Mouse (Mus musculus) CH12.LX (cell line): ENCODE results near the gene Traf4. TPM values are rescaled to one million over a fixed set of nuclear protein-coding genes. Genes with fewer than 3 reads are reported as not detected.
A peak's percentile ranks its signal among the peaks of the same experiment; 100 is the strongest.

Experiments used
- DNase-seq: peaks from one replicate; pipeline ENCODE4 v3.0.0-alpha.2; 2013; ENCODE audit errors: extremely low read depth
- H3K27ac ChIP-seq: 2 replicates; pipeline ENCODE4 v1.5.1; 2012; ENCODE audit warnings: low read depth, mild to moderate bottlenecking, control low read depth, moderate library complexity; ENCODE audit not compliant: insufficient read depth
- H3K27me3 ChIP-seq: replicated peaks from 2 replicates; pipeline ENCODE3; 2012; ENCODE audit warnings: inconsistent platforms
- H3K36me3 ChIP-seq, 2 experiments: replicated peaks in 1 of 2; 2 replicates each; pipeline versions ENCODE3 to v1.6.1; 2012; ENCODE audit warnings: inconsistent platforms in 1 of 2, low read length in 1 of 2, mild to moderate bottlenecking in 1 of 2, mixed read lengths in 1 of 2, moderate library complexity in 1 of 2; ENCODE audit not compliant: control insufficient read depth in 1 of 2, insufficient read depth in 1 of 2
- H3K4me1 ChIP-seq, 2 experiments: 2 replicates each; pipeline ENCODE4 v1.6.1; 2012; ENCODE audit warnings: inconsistent platforms in 1 of 2, moderate library complexity in 1 of 2; ENCODE audit not compliant: insufficient read depth in 2 of 2, control insufficient read depth in 1 of 2
- H3K4me2 ChIP-seq: 2 replicates; pipeline ENCODE4 v1.6.1; 2012; ENCODE audit warnings: low read depth, mild to moderate bottlenecking, control low read depth; ENCODE audit not compliant: poor library complexity, insufficient read depth, severe bottlenecking
- H3K4me3 ChIP-seq, 3 experiments: fragments of 150-350 bp in 1 of 3; sonication (generic) in 1 of 3; replicated peaks in 1 of 3; 2 replicates each; pipeline versions ENCODE3 to v1.5.1; 2011 to 2012; ENCODE audit warnings: low read depth in 2 of 3, low read length in 2 of 3, mild to moderate bottlenecking in 2 of 3, moderate library complexity in 2 of 3, control low read depth in 1 of 3, improper control_type of control experiment in 1 of 3, inconsistent platforms in 1 of 3, mixed read lengths in 1 of 3; ENCODE audit not compliant: poor library complexity in 1 of 3
- H3K79me2 ChIP-seq: replicated peaks from 2 replicates; pipeline ENCODE4 v1.6.1; 2012; ENCODE audit warnings: mild to moderate bottlenecking, moderate library complexity; ENCODE audit not compliant: control insufficient read depth, poor library complexity, insufficient read depth, severe bottlenecking; ENCODE audit errors: extremely low read depth
- H3K9ac ChIP-seq: 2 replicates; pipeline ENCODE4 v1.6.1; 2012; ENCODE audit warnings: low read depth, mild to moderate bottlenecking, control low read depth, moderate library complexity; ENCODE audit not compliant: insufficient read depth
- H3K9me3 ChIP-seq: replicated peaks from 2 replicates; pipeline ENCODE3; 2012; ENCODE audit warnings: low read length, inconsistent platforms, mixed read lengths
- BHLHE40 ChIP-seq: IDR thresholded peaks from 2 replicates; pipeline ENCODE4 v1.6.1; 2011; ENCODE audit warnings: mild to moderate bottlenecking, low read depth, low read length, improper control_type of control experiment
- CHD2 ChIP-seq: IDR thresholded peaks from 2 replicates; pipeline ENCODE4 v1.6.1; 2011; ENCODE audit warnings: low read length, improper control_type of control experiment
- CTCF ChIP-seq, 2 experiments: IDR thresholded peaks in 1 of 2; conservative IDR thresholded peaks in 1 of 2; 2 replicates each; pipeline ENCODE4 v1.5.1; 2011 to 2012; ENCODE audit warnings: low read depth in 2 of 2, low read length in 2 of 2, improper control_type of control experiment in 1 of 2, inconsistent platforms in 1 of 2, mild to moderate bottlenecking in 1 of 2, moderate library complexity in 1 of 2
- EP300 ChIP-seq: IDR thresholded peaks from 2 replicates; pipeline ENCODE4 v1.6.1; 2011; ENCODE audit warnings: low read length, improper control_type of control experiment
- ETS1 ChIP-seq: conservative IDR thresholded peaks from 2 replicates; pipeline ENCODE4 v1.6.1; 2012; ENCODE audit warnings: low read depth, mild to moderate bottlenecking, inconsistent platforms, low read length, improper control_type of control experiment, moderate library complexity
- HCFC1 ChIP-seq: IDR thresholded peaks from 2 replicates; pipeline ENCODE4 v1.6.1; 2012; ENCODE audit warnings: low read depth, mild to moderate bottlenecking, inconsistent platforms, low read length, improper control_type of control experiment
- IRF4 ChIP-seq: IDR thresholded peaks from 2 replicates; pipeline ENCODE4 v1.6.1; 2014; ENCODE audit warnings: low read depth, mild to moderate bottlenecking, inconsistent platforms, low read length, improper control_type of control experiment
- JUN ChIP-seq: IDR thresholded peaks from 2 replicates; pipeline ENCODE4 v1.6.1; 2011; ENCODE audit warnings: low read depth, mild to moderate bottlenecking, low read length, improper control_type of control experiment, moderate library complexity; ENCODE audit not compliant: insufficient read depth
- JUND ChIP-seq: conservative IDR thresholded peaks from 2 replicates; pipeline ENCODE4 v1.6.1; 2011; ENCODE audit warnings: low read depth, low read length, improper control_type of control experiment
- KAT2A ChIP-seq: IDR thresholded peaks from 2 replicates; pipeline ENCODE4 v1.6.1; 2012; ENCODE audit warnings: low read length, improper control_type of control experiment, inconsistent platforms; ENCODE audit not compliant: insufficient replicate concordance
- MAFK ChIP-seq: IDR thresholded peaks from 2 replicates; pipeline ENCODE4 v1.6.1; 2011; ENCODE audit warnings: low read length, improper control_type of control experiment; ENCODE audit not compliant: insufficient replicate concordance
- MAX ChIP-seq: IDR thresholded peaks from 2 replicates; pipeline ENCODE4 v1.6.1; 2011; ENCODE audit warnings: low read length, improper control_type of control experiment
- MEF2A ChIP-seq: IDR thresholded peaks from 2 replicates; pipeline ENCODE4 v1.6.1; 2014; ENCODE audit warnings: low read depth, mild to moderate bottlenecking, inconsistent platforms, low read length, improper control_type of control experiment, borderline replicate concordance
- MXI1 ChIP-seq: IDR thresholded peaks from 2 replicates; pipeline ENCODE4 v1.6.1; 2011; ENCODE audit warnings: mild to moderate bottlenecking, low read depth, low read length, improper control_type of control experiment
- MYC ChIP-seq: IDR thresholded peaks from 2 replicates; pipeline ENCODE4 v1.6.1; 2011; ENCODE audit warnings: low read depth, mild to moderate bottlenecking, improper control_type of control experiment, low read length
- NRF1 ChIP-seq: IDR thresholded peaks from 2 replicates; pipeline ENCODE4 v1.6.1; 2014; ENCODE audit warnings: low read depth, mild to moderate bottlenecking, inconsistent platforms, low read length, improper control_type of control experiment, moderate library complexity
- POLR2A ChIP-seq: IDR thresholded peaks from 2 replicates; pipeline ENCODE4 v1.6.1; 2011; ENCODE audit warnings: low read depth, mild to moderate bottlenecking, improper control_type of control experiment, low read length
- POLR2AphosphoS2 ChIP-seq: IDR thresholded peaks from 2 replicates; pipeline ENCODE4 v1.6.1; 2011; ENCODE audit warnings: low read depth, low read length, improper control_type of control experiment
- RAD21 ChIP-seq: IDR thresholded peaks from 2 replicates; pipeline ENCODE4 v1.6.1; 2011; ENCODE audit warnings: low read depth, mild to moderate bottlenecking, low read length, improper control_type of control experiment, moderate library complexity
- RCOR1 ChIP-seq: conservative IDR thresholded peaks from 2 replicates; pipeline ENCODE4 v1.6.1; 2012; ENCODE audit warnings: low read depth, mild to moderate bottlenecking, inconsistent platforms, low read length, improper control_type of control experiment
- TCF12 ChIP-seq: IDR thresholded peaks from 2 replicates; pipeline ENCODE4 v1.6.1; 2014; ENCODE audit warnings: low read depth, mild to moderate bottlenecking, inconsistent platforms, low read length, improper control_type of control experiment
- UBTF ChIP-seq: IDR thresholded peaks from 2 replicates; pipeline ENCODE4 v1.6.1; 2012; ENCODE audit warnings: low read depth, mild to moderate bottlenecking, inconsistent platforms, low read length, improper control_type of control experiment, moderate library complexity
- USF1 ChIP-seq: IDR thresholded peaks from 2 replicates; pipeline ENCODE4 v1.6.1; 2014; ENCODE audit warnings: low read depth, mild to moderate bottlenecking, inconsistent platforms, low read length, improper control_type of control experiment
- USF2 ChIP-seq: conservative IDR thresholded peaks from 2 replicates; pipeline ENCODE4 v1.6.1; 2011; ENCODE audit warnings: low read depth, low read length, improper control_type of control experiment
- dilution Hi-C: fragments of 300-500 bp; cut with MboI; formaldehyde crosslinking; loops from 2 replicates; pipeline ENCODE4 v1.14.3; 2020; ENCODE audit warnings: low sequenced_read_pairs; ENCODE audit not compliant: extremely low pct_unique_long_range_greater_than_20kb, extremely low pct_ligation_motif_present
- in situ Hi-C: fragments of 300-500 bp; cut with MboI; formaldehyde crosslinking; loops from 3 replicates; pipeline ENCODE4 v1.14.3; 2019; ENCODE audit warnings: low sequenced_read_pairs, low pct_ligation_motif_present, low pct_unique_long_range_greater_than_20kb, mixed read lengths
- polyA plus RNA-seq: library from polyadenylated mRNA; unstranded; fragments of >175 nt; gene quantifications from 2 replicates; pipeline ENCODE4 v1.2.1, GENCODE M21; 2012; ENCODE audit warnings: low read depth; ENCODE audit not compliant: insufficient read length
- total RNA-seq, 2 experiments: library from RNA; depleted of rRNA; stranded (reverse); fragments of 300-350 nt in 1 of 2; fragments of >200 nt in 1 of 2; gene quantifications; 2 replicates each; pipeline ENCODE4 v1.2.3; 2012 to 2014

Gene Traf4
- total and polyA plus RNA-seq, 3 experiments = 20.8 to 68.7 (median 55.9) TPM

DNA sequence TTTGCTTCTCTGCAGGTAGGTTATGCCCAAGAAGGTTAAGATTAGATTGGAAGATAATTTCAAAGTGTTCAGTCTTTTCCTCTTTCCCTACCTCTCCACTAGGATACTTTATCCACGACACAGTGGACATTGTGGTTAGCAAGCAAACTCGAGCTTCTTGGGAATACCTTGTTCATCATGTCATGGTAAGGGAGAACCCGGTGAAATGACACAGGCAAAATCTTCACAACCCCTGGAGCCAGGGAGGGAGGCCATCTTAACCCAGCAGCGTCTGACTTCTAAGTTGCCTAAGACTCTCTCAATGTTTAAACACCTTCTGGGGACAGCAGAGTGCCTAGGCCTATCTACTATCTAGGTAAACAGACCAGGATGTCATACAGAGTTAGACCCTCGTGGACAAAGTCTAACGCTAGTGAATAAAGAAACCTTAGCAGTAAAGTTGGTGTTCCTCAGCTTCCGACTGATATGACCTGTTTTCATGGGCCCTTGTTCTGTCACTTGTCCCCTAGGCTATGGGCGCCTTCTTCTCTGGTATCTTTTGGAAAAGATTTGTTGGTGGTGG is 14.1 kb upstream of the Traf4 start (continued):
- TF ChIP-seq EP300 (peak; percentile 38; the same call in 1 of the 2 replicates), MXI1 (no peak), USF2 (no peak; the same call in none of the 2 replicates), JUN (no peak), MAFK (0 out of 2 replicates have a peak, but pooled peaks have one; percentile 9), JUND (0 out of 2 replicates have a peak, but pooled peaks have one; percentile 16), RAD21 (no peak), POLR2AphosphoS2 (no peak; the same call in 1 of the 2 replicates), MYC (no peak), USF1 (no peak)

GRCm38 (mm10) chr11:78178859-78179437 is 13.6 kb upstream of the Traf4 start:
- dilution Hi-C loops = no loop called here
- Histone ChIP-seq H3K27ac (peak overlapping the region; percentile 94), H3K4me2 (peak overlapping the region; percentile 59), H3K27me3 (no peaks in the 10 kb centered on the region), H3K36me3 (peaks cover 26 to 40% of the 10 kb centered on the region in 2 experiments), H3K4me3 (peak overlapping the region; percentile 53 to 72 (median 65)), H3K9ac (peak overlapping the region; percentile 61), H3K4me1 (peaks cover 13 to 59% of the 10 kb centered on the region in 2 experiments), H3K79me2 (peaks cover 38% of the 10 kb centered on the region), H3K9me3 (no peaks in the 10 kb centered on the region)
- DNase-seq = peak; percentile 86
- in situ Hi-C loops = loop anchor here (5.0 to 10.0 kb wide), 3 partner anchors 122 to 352 kb away; no protein-coding TSS in a partner anchor
- TF ChIP-seq ETS1 = 0 out of 2 replicates have a peak, but pooled peaks have one; percentile 15
- peak; percentile 83 for TF ChIP-seq RCOR1
- TF ChIP-seq MYC = peak; percentile 83; the same call in 1 of the 2 replicates
- 0 out of 4 replicates have a peak, but pooled peaks of 1 of the 2 experiments have one; percentile 10 for TF ChIP-seq CTCF (conservative IDR thresholded peaks at IDR 0.05 in 1 of 2, IDR thresholded peaks at IDR 0.05 in 1 of 2; ENCODE audit: low read depth in 2 of 2, low read length in 2 of 2)
- peak; percentile 64 for TF ChIP-seq MEF2A
- TF ChIP-seq IRF4 = no peak
- TF ChIP-seq BHLHE40 = peak; percentile 98
- peak; percentile 85 for TF ChIP-seq CHD2
- no peak for TF ChIP-seq HCFC1
- peak; percentile 95 for TF ChIP-seq MXI1
- TF ChIP-seq MAX = peak; percentile 90
- TF ChIP-seq POLR2A = peak; percentile 69
- no peak for TF ChIP-seq UBTF
- TF ChIP-seq TCF12 = 0 out of 2 replicates have a peak, but pooled peaks have one; percentile 1
- TF ChIP-seq USF1 = no peak
- TF ChIP-seq MAFK = no peak
- TF ChIP-seq KAT2A = 0 out of 2 replicates have a peak, but pooled peaks have one; percentile 17
- peak; percentile 71 for TF ChIP-seq NRF1
